ENCODE assay signal across 15 mouse cellular contexts in the genomic region with DNA sequence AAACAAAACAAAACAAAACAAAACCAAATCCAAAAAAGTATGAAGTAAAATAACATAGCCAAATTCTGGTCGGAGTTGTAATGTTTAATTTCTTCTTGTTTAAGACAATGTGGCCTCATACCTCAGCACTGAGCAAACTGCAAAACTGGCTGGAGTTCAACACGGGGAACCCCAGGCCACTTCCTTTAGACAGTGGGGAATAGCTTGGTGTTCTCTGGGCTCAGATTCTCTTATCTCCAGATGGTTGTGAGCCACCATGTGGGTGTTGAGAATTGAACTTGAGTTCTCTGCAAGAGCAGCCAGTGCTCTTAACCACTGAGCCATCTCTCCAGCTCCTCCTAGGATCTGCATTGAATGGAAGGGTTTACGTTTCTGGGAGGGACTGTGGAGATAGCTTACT. TPM values are rescaled to one million over a fixed set of nuclear protein-coding genes. Genes with fewer than 3 reads are reported as not detected.
DNase-seq lines count a peak whose midpoint lies in the region; ATAC-seq and TF ChIP-seq lines count a peak whose summit lies in the region.
"Had no signal": no experiment of that assay in that cellular context is flagged by ENCODE, and none has a peak within 500 bp of the region (broad histone marks: within the 10 kb centered on the region; RNA-seq: fewer than 3 reads in every experiment).

No protein-coding gene starts in this region.

- no peaks in the 10 kb centered on the region for H3K4me1 ChIP-seq in lung, embryonic 16.5 days (replicated peaks; ENCODE audit: control insufficient read depth, insufficient read depth, low read length)
- no peaks in the 10 kb centered on the region for H3K4me1 ChIP-seq in lung, postnatal 0 days (ENCODE audit: insufficient read depth, low read depth, low read length)
- H3K4me1 ChIP-seq: embryonic facial prominence, embryonic 12.5 days; forebrain, embryonic 12.5 days had no signal

- no peaks in the 10 kb centered on the region for H3K27me3 ChIP-seq in lung, embryonic 16.5 days (ENCODE audit: control insufficient read depth, insufficient read depth, low read depth, low read length)
- H3K27me3 ChIP-seq in lung, postnatal 0 days (replicated peaks; ENCODE audit: insufficient read depth, low read length) = no peaks in the 10 kb centered on the region
- H3K27me3 ChIP-seq: embryonic facial prominence, embryonic 12.5 days; Patski had no signal

- H3K4me3 ChIP-seq in lung, embryonic 16.5 days (ENCODE audit: low read length) = no peak overlapping the region
- no peak overlapping the region for H3K4me3 ChIP-seq in lung, postnatal 0 days (ENCODE audit: low read depth, low read length)
- H3K4me3 ChIP-seq: embryonic facial prominence, embryonic 10.5 days; embryonic facial prominence, embryonic 12.5 days; erythroblast, embryonic 14.5 days; forebrain, embryonic 10.5 days; forebrain, embryonic 12.5 days had no signal

- WGBS in lung, embryonic 16.5 days = 35% methylated on average over 3 of the region's 3 CpGs
- WGBS in lung, postnatal 0 days = 39% methylated on average over 3 of the region's 3 CpGs

- 0 out of 2 replicates have a peak, but pooled peaks have one; percentile 29 for ATAC-seq in lung, embryonic 16.5 days (ENCODE audit: low read depth)
- ATAC-seq in lung, postnatal 0 days = no peak
- ATAC-seq in megakaryocyte-erythroid progenitor cell, adult 5-6 weeks (replicated peaks; ENCODE audit: low FRiP score, low TSS enrichment, poor library complexity, severe bottlenecking) = 0 out of 2 replicates have a peak, but pooled peaks have one; percentile 11
- no peak for ATAC-seq in erythroblast, adult 5-6 weeks (replicated peaks; ENCODE audit: low FRiP score, poor library complexity, severe bottlenecking)
- ATAC-seq: activated CD4-positive, CD25-positive, alpha-beta regulatory T cell, adult 4 months; Patski had no signal

- DNase-seq in lung, postnatal 0 days (ENCODE audit: low spot score) = no peak
- peak; percentile 31 for DNase-seq in 416B (ENCODE audit: low read depth)
- DNase-seq in kidney, postnatal 10 days = no peak
- DNase-seq: adrenal gland, adult 8-10 months; cerebellum, adult 11-12 months had no signal

- no peak for TF ChIP-seq CTCF in lung, postnatal 0 days (IDR thresholded peaks at IDR 0.05)

- no peak for TF ChIP-seq EP300 in lung, postnatal 0 days (IDR thresholded peaks at IDR 0.05)

- H3K9me3 ChIP-seq in lung, embryonic 16.5 days (ENCODE audit: control insufficient read depth, low read length) = no peaks in the 10 kb centered on the region
- no peaks in the 10 kb centered on the region for H3K9me3 ChIP-seq in lung, postnatal 0 days (ENCODE audit: low read length)
- H3K9me3 ChIP-seq: forebrain, embryonic 10.5 days had no signal

- H3K27ac ChIP-seq in lung, embryonic 16.5 days (ENCODE audit: low read length) = no peak overlapping the region
- H3K27ac ChIP-seq in lung, postnatal 0 days (ENCODE audit: low read length) = no peak overlapping the region
- H3K27ac ChIP-seq: embryonic facial prominence, embryonic 10.5 days; embryonic facial prominence, embryonic 12.5 days; forebrain, embryonic 10.5 days; forebrain, embryonic 12.5 days had no signal

- H3K36me3 ChIP-seq in lung, embryonic 16.5 days (ENCODE audit: control insufficient read depth, insufficient read depth, low read length) = no peaks in the 10 kb centered on the region
- no peaks in the 10 kb centered on the region for H3K36me3 ChIP-seq in lung, postnatal 0 days (ENCODE audit: insufficient read depth, low read length)
- H3K36me3 ChIP-seq: embryonic facial prominence, embryonic 12.5 days; forebrain, embryonic 12.5 days had no signal

- no peak overlapping the region for H3K4me2 ChIP-seq in lung, embryonic 16.5 days (ENCODE audit: low read depth, low read length)
- H3K4me2 ChIP-seq in lung, postnatal 0 days (replicated peaks; ENCODE audit: low read depth, low read length) = no peak overlapping the region
- H3K4me2 ChIP-seq: embryonic facial prominence, embryonic 12.5 days; forebrain, embryonic 12.5 days had no signal

- H3K9ac ChIP-seq in lung, embryonic 16.5 days (ENCODE audit: low read length) = no peak overlapping the region
- H3K9ac ChIP-seq in lung, postnatal 0 days (replicated peaks; ENCODE audit: low read depth) = no peak overlapping the region
- H3K9ac ChIP-seq: embryonic facial prominence, embryonic 12.5 days; forebrain, embryonic 12.5 days had no signal

RNA-seq across cellular contexts. Expression of gene Tcf7l1, which starts 42.8 kb away (rescaled TPM):
- polyA plus RNA-seq in lung, embryonic 16.5 days (2015; fragmentation: Nextera tagmentation; extraction: Ambion mirVana) = 29.2 and 31.9 TPM in 2 replicates
- 17.5 and 18.6 TPM in 2 replicates for polyA plus RNA-seq in lung, postnatal 0 days (2015; fragmentation: Nextera tagmentation; extraction: Ambion mirVana)
- 0.90 TPM in 1 of 2 replicates, not detected in the other for total RNA-seq in megakaryocyte-erythroid progenitor cell, adult 5-6 weeks (2014; fragmentation: Nextera tagmentation)
- not detected in 2 replicates for total RNA-seq in megakaryocyte-erythroid progenitor cell, adult 5-6 weeks (2017)
- total RNA-seq in erythroblast, adult 5-6 weeks (2015; ENCODE audit: low replicate concordance) = not detected in 2 replicates
- total RNA-seq in erythroblast, adult 5-6 weeks (2017; ENCODE audit: low replicate concordance) = not detected in 2 replicates

Comparison
In these comparisons a context has a peak if more than half of its experiments do, and no peak if none do; other contexts are left out.
1. ATAC-seq: peak in lung, embryonic 16.5 days (single experiment) and megakaryocyte-erythroid progenitor cell, adult 5-6 weeks (single experiment); none in lung, postnatal 0 days (single experiment) and erythroblast, adult 5-6 weeks (single experiment).